Mouse (Mus musculus) G1E (cell line): ENCODE measurements around the gene Elavl1. TPM values are rescaled to one million over a fixed set of nuclear protein-coding genes. Genes with fewer than 3 reads are reported as not detected.

ENCODE experiments used
- ATAC-seq: 2 replicates; pipeline ENCODE4 v1.8.0; 2016; ENCODE audit warnings: mild to moderate bottlenecking; ENCODE audit not compliant: insufficient number of reproducible peaks, poor library complexity, low FRiP score, severe bottlenecking; ENCODE audit errors: extremely low read depth
- DNase-seq: peaks from one replicate; pipeline ENCODE4 v3.0.0; 2012; ENCODE audit warnings: low spot score
- H3K27me3 ChIP-seq: 2 replicates; pipeline ENCODE4 v1.6.1; 2012; ENCODE audit warnings: mild to moderate bottlenecking, low read length, inconsistent platforms; ENCODE audit not compliant: insufficient read depth
- H3K36me3 ChIP-seq: replicated peaks from 2 replicates; pipeline ENCODE3; 2012; ENCODE audit warnings: mild to moderate bottlenecking, inconsistent platforms
- H3K4me1 ChIP-seq: 2 replicates; pipeline ENCODE4 v1.6.1; 2012; ENCODE audit warnings: low read depth, low read length, inconsistent platforms, mixed read lengths; ENCODE audit not compliant: insufficient read depth
- H3K4me3 ChIP-seq: 2 replicates; pipeline ENCODE4 v1.5.1; 2012; ENCODE audit warnings: low read depth, mild to moderate bottlenecking, inconsistent platforms, low read length, moderate library complexity, mixed read lengths
- H3K9me3 ChIP-seq: replicated peaks from 2 replicates; pipeline ENCODE4 v1.6.1; 2012; ENCODE audit warnings: inconsistent platforms
- CTCF ChIP-seq: IDR thresholded peaks from 2 replicates; pipeline ENCODE4 v1.5.1; 2012; ENCODE audit warnings: low read depth, low read length, inconsistent platforms, mixed read lengths
- GATA1 ChIP-seq: IDR thresholded peaks from 2 replicates; pipeline ENCODE4 v1.6.1; 2012; ENCODE audit warnings: borderline replicate concordance, low read length, inconsistent platforms, mixed read lengths
- GATA2 ChIP-seq: IDR thresholded peaks from 2 replicates; pipeline ENCODE4 v1.6.1; 2012; ENCODE audit warnings: low read depth, low read length, inconsistent platforms, borderline replicate concordance
- POLR2AphosphoS5 ChIP-seq: IDR thresholded peaks from 2 replicates; pipeline ENCODE4 v1.6.1; 2012; ENCODE audit warnings: low read depth, low read length, inconsistent platforms; ENCODE audit not compliant: insufficient replicate concordance
- TAL1 ChIP-seq: conservative IDR thresholded peaks from 2 replicates; pipeline ENCODE4 v1.6.1; 2012; ENCODE audit warnings: low read depth, low read length, inconsistent platforms, mixed read lengths
- polyA plus RNA-seq: library from polyadenylated mRNA; stranded (reverse); fragments of >175 nt; gene quantifications from 2 replicates; pipeline ENCODE4 v1.2.3, GENCODE M21; 2012
- total RNA-seq, 2 experiments: library from RNA; stranded (forward) in 1 of 2; stranded (reverse) in 1 of 2; fragments of 200-1000 nt in 1 of 2; fragments of >200 nt in 1 of 2; fragmentation: Nextera tagmentation in 1 of 2; gene quantifications; 2 replicates each; pipeline ENCODE4 v1.2.3; 2014 to 2017

Gene Elavl1
- total and polyA plus RNA-seq, 3 experiments, result 98.1 to 168 (median 125) TPM

GRCm38 (mm10) chr8:4265160-4265914 is 59.9 kb downstream of the Elavl1 start:
- Histone ChIP-seq H3K4me1 (peaks cover 7% of the 10 kb centered on the region), H3K36me3 (peaks cover 100% of the 10 kb centered on the region), H3K4me3 (no peak overlapping the region), H3K9me3 (no peaks in the 10 kb centered on the region), H3K27me3 (no peaks in the 10 kb centered on the region)
- DNase-seq, result no peak
- no peak for ATAC-seq
- TF ChIP-seq GATA1 (no peak), POLR2AphosphoS5 (no peak), CTCF (no peak), TAL1 (no peak), GATA2 (no peak)

GRCm38 (mm10) chr8:4263105-4263791 is 62.0 kb downstream of the Elavl1 start:
- DNase-seq (no peak), ATAC-seq (no peak)
- TF ChIP-seq POLR2AphosphoS5 (no peak), CTCF (no peak)
- H3K27me3 ChIP-seq, result no peaks in the 10 kb centered on the region
- no peaks in the 10 kb centered on the region for H3K9me3 ChIP-seq
- peaks cover 27% of the 10 kb centered on the region for H3K4me1 ChIP-seq
- H3K36me3 ChIP-seq, result peaks cover 93% of the 10 kb centered on the region
- no peak overlapping the region for H3K4me3 ChIP-seq

- TF ChIP-seq POLR2AphosphoS5 (no peak), CTCF (no peak), GATA2 (no peak), TAL1 (no peak), GATA1 (no peak)
- Histone ChIP-seq H3K27me3 (no peaks in the 10 kb centered on the region), H3K36me3 (peaks cover 93% of the 10 kb centered on the region), H3K9me3 (no peaks in the 10 kb centered on the region), H3K4me1 (peaks cover 32% of the 10 kb centered on the region), H3K4me3 (no peak overlapping the region; the same call in 1 of the 2 replicates)
- DNase-seq (no peak), ATAC-seq (no peak)
These were observed 65.4 kb downstream of the Elavl1 start for GRCm38 (mm10) chr8:4259805-4260170.

- TF ChIP-seq POLR2AphosphoS5 (no peak), GATA1 (no peak), CTCF (no peak), GATA2 (no peak), TAL1 (no peak)
- peak; percentile 93 for ATAC-seq
- no peaks in the 10 kb centered on the region for H3K27me3 ChIP-seq
- DNase-seq, result peak; percentile 87
- H3K36me3 ChIP-seq, result peaks cover 93% of the 10 kb centered on the region
- H3K4me1 ChIP-seq, result peaks cover 34% of the 10 kb centered on the region
- H3K9me3 ChIP-seq, result no peaks in the 10 kb centered on the region
- H3K4me3 ChIP-seq, result peak within 1 kb of the TSS; percentile 73
These were observed 65.9 kb downstream of the Elavl1 start, which contains the start of gene Ctxn1 for GRCm38 (mm10) chr8:4259125-4259804. Ctxn1 (minus strand) TSS chr8:4259274.

GRCm38 (mm10) chr8:4258678-4259077 is 66.5 kb downstream of the Elavl1 start:
- no peak for TF ChIP-seq TAL1
- TF ChIP-seq CTCF, result no peak
- TF ChIP-seq GATA1, result no peak
- TF ChIP-seq POLR2AphosphoS5, result no peak
- no peak for TF ChIP-seq GATA2
- Histone ChIP-seq H3K4me3 (peak overlapping the region; percentile 73), H3K9me3 (no peaks in the 10 kb centered on the region), H3K27me3 (no peaks in the 10 kb centered on the region), H3K4me1 (peaks cover 39% of the 10 kb centered on the region), H3K36me3 (peaks cover 90% of the 10 kb centered on the region)
- ATAC-seq, result no peak
- DNase-seq, result peak; percentile 27

- H3K36me3 ChIP-seq, result peaks cover 86% of the 10 kb centered on the region
- DNase-seq (peak; percentile 53), ATAC-seq (peak; percentile 25; the same call in 1 of the 2 replicates)
- H3K9me3 ChIP-seq, result no peaks in the 10 kb centered on the region
- H3K27me3 ChIP-seq, result no peaks in the 10 kb centered on the region
- no peak for TF ChIP-seq TAL1
- no peak for TF ChIP-seq GATA2
- TF ChIP-seq GATA1, result no peak
- TF ChIP-seq CTCF, result peak; percentile 90
- TF ChIP-seq POLR2AphosphoS5, result no peak
- peaks cover 42% of the 10 kb centered on the region for H3K4me1 ChIP-seq
- peak overlapping the region; percentile 73 for H3K4me3 ChIP-seq
These were observed 67.0 kb downstream of the Elavl1 start for GRCm38 (mm10) chr8:4258233-4258632.
